Mouse (Mus musculus) testis, adult 2 months (tissue): Measurements from ENCODE around the gene Efnb2. TPM values are rescaled to one million over a fixed set of nuclear protein-coding genes. Genes with fewer than 3 reads are reported as not detected.

Experiments
- H3K27ac ChIP-seq: fragments of 200-500 bp; 2 replicates; pipeline ENCODE4 v1.5.1; 2012; ENCODE audit warnings: low read depth, low read length; ENCODE audit not compliant: control insufficient read depth, insufficient read depth
- H3K27me3 ChIP-seq: fragments of 200-500 bp; 2 replicates; pipeline ENCODE4 v1.6.1; 2012; ENCODE audit warnings: mild to moderate bottlenecking, low read length, moderate library complexity; ENCODE audit not compliant: control insufficient read depth, insufficient read depth
- H3K36me3 ChIP-seq: fragments of 200-500 bp; 2 replicates; pipeline ENCODE4 v1.6.1; 2012; ENCODE audit warnings: mild to moderate bottlenecking, low read length; ENCODE audit not compliant: control insufficient read depth, insufficient read depth
- H3K4me1 ChIP-seq: fragments of 200-500 bp; 2 replicates; pipeline ENCODE4 v1.6.1; 2012; ENCODE audit warnings: low read length; ENCODE audit not compliant: control insufficient read depth, insufficient read depth
- H3K4me3 ChIP-seq: fragments of 200-500 bp; 2 replicates; pipeline ENCODE4 v1.5.1; 2012; ENCODE audit warnings: low read depth, mild to moderate bottlenecking, low read length, moderate library complexity, mixed read lengths; ENCODE audit not compliant: control insufficient read depth
- CTCF ChIP-seq: fragments of 200-500 bp; IDR thresholded peaks from 2 replicates; pipeline ENCODE4 v1.5.1; 2012; ENCODE audit warnings: low read depth, mild to moderate bottlenecking, inconsistent platforms, low read length, moderate library complexity; ENCODE audit not compliant: control insufficient read depth, insufficient read depth, insufficient replicate concordance
- POLR2A ChIP-seq: fragments of 200-500 bp; IDR thresholded peaks from 2 replicates; pipeline ENCODE4 v1.6.1; 2012; ENCODE audit warnings: low read depth, mild to moderate bottlenecking, inconsistent platforms, low read length, moderate library complexity; ENCODE audit not compliant: control insufficient read depth
- polyA plus RNA-seq: library from polyadenylated mRNA; depleted of rRNA; stranded (reverse); fragments of >200 nt; gene quantifications from 2 replicates; pipeline ENCODE4 v1.2.3, GENCODE M21; 2012

Efnb2 gene
- polyA plus RNA-seq, 1 experiment: 3.4 TPM

- no peaks in the 10 kb centered on the region for H3K27me3 ChIP-seq
- peaks cover 10% of the 10 kb centered on the region for H3K4me1 ChIP-seq
- TF ChIP-seq CTCF (no peak), POLR2A (no peak)
- H3K36me3 ChIP-seq: no peaks in the 10 kb centered on the region
- no peak overlapping the region for H3K4me3 ChIP-seq
- no peak overlapping the region for H3K27ac ChIP-seq
These were observed 37.6 kb downstream of the Efnb2 start for GRCm38 (mm10) chr8:8623486-8623885.

GRCm38 (mm10) chr8:8622476-8622875 lies 38.6 kb downstream of the Efnb2 start:
- Histone ChIP-seq H3K27ac (no peak overlapping the region), H3K27me3 (no peaks in the 10 kb centered on the region), H3K36me3 (no peaks in the 10 kb centered on the region), H3K4me3 (no peak overlapping the region), H3K4me1 (peaks cover 10% of the 10 kb centered on the region)
- TF ChIP-seq CTCF (no peak), POLR2A (no peak)

- Histone ChIP-seq H3K4me3 (no peak overlapping the region), H3K27ac (no peak overlapping the region), H3K27me3 (no peaks in the 10 kb centered on the region), H3K36me3 (no peaks in the 10 kb centered on the region), H3K4me1 (peaks cover 10% of the 10 kb centered on the region)
- no peak for TF ChIP-seq POLR2A
- no peak for TF ChIP-seq CTCF
These were observed 39.0 kb downstream of the Efnb2 start for GRCm38 (mm10) chr8:8622031-8622430.

- Histone ChIP-seq H3K4me1 (peaks cover 10% of the 10 kb centered on the region), H3K27me3 (no peaks in the 10 kb centered on the region), H3K4me3 (peak overlapping the region; percentile 72), H3K27ac (no peak overlapping the region), H3K36me3 (no peaks in the 10 kb centered on the region)
- TF ChIP-seq POLR2A: no peak
- TF ChIP-seq CTCF: no peak
These were observed 39.7 kb downstream of the Efnb2 start for GRCm38 (mm10) chr8:8621236-8621917.

GRCm38 (mm10) chr8:8620536-8620935 lies 40.5 kb downstream of the Efnb2 start:
- Histone ChIP-seq H3K36me3 (no peaks in the 10 kb centered on the region), H3K4me1 (peaks cover 10% of the 10 kb centered on the region), H3K4me3 (peak overlapping the region; percentile 72), H3K27me3 (no peaks in the 10 kb centered on the region), H3K27ac (no peak overlapping the region)
- TF ChIP-seq CTCF (no peak), POLR2A (peak; percentile 87; the same call in 1 of the 2 replicates)

GRCm38 (mm10) chr8:8619221-8620194 lies 41.5 kb downstream of the Efnb2 start:
- TF ChIP-seq CTCF (no peak), POLR2A (no peak)
- H3K27ac ChIP-seq: no peak overlapping the region
- peaks cover 10% of the 10 kb centered on the region for H3K4me1 ChIP-seq
- H3K4me3 ChIP-seq: peak overlapping the region; percentile 72
- no peaks in the 10 kb centered on the region for H3K36me3 ChIP-seq
- H3K27me3 ChIP-seq: no peaks in the 10 kb centered on the region

GRCm38 (mm10) chr8:8613844-8614243 lies 47.2 kb downstream of the Efnb2 start:
- TF ChIP-seq POLR2A: no peak
- no peak for TF ChIP-seq CTCF
- Histone ChIP-seq H3K27ac (no peak overlapping the region), H3K27me3 (no peaks in the 10 kb centered on the region), H3K4me3 (no peak overlapping the region), H3K4me1 (no peaks in the 10 kb centered on the region), H3K36me3 (no peaks in the 10 kb centered on the region)
